Mouse (Mus musculus) Patski (cell line): Measurements from ENCODE around the gene Arl15. TPM values are rescaled to one million over a fixed set of nuclear protein-coding genes. Genes with fewer than 3 reads are reported as not detected.

Experiments used
- ATAC-seq: fragments of 100-300 bp; one replicate; pipeline ENCODE4 v1.8.0; 2021
- CTCF ChIA-PET: fragments of 350-600 bp; sonication (Branson Sonifier 250); formaldehyde crosslinking; loops from one replicate; lab custom pipeline; 2022; ENCODE audit warnings: inconsistent platforms; lab: Charles Lee
- POLR2A ChIA-PET: fragments of 350-600 bp; sonication (Branson Sonifier 250); formaldehyde crosslinking; loops from one replicate; lab custom pipeline; 2022; ENCODE audit warnings: antibody characterized with exemption, inconsistent platforms; lab: Charles Lee
- DNase-seq: peaks from one replicate; pipeline ENCODE4 v3.0.0-alpha.2; 2011; ENCODE audit warnings: low read depth, low spot score
- H3K27me3 ChIP-seq: fragments of 371-371 bp; one replicate; pipeline ENCODE4 v1.5.1; 2021
- CTCF ChIP-seq: fragments of 100-300 bp; IDR thresholded peaks from one replicate; pipeline ENCODE4 v1.5.1; 2021
- in situ Hi-C: fragments of 300-500 bp; cut with MboI; formaldehyde crosslinking; loops from 3 replicates; pipeline ENCODE4 v1.11.1; 2018; ENCODE audit warnings: low pct_unique_long_range_greater_than_20kb, mixed read lengths
- polyA plus RNA-seq: library from polyadenylated mRNA; unstranded; gene quantifications from one replicate; pipeline ENCODE4 v1.2.3, GENCODE M21; 2021

Arl15 gene
- polyA plus RNA-seq, 1 experiment from 2014 or later, result 35.2 TPM

GRCm38 (mm10) chr13:113880564-113881171 lies 86.4 kb downstream of the Arl15 start:
- in situ Hi-C loops, result loop anchor here (10.0 to 25.0 kb wide), 3 partner anchors 174 to 407 kb away; no protein-coding TSS in a partner anchor
- no peaks in the 10 kb centered on the region for H3K27me3 ChIP-seq
- ATAC-seq (no peak), DNase-seq (no peak)
- CTCF ChIA-PET, result interaction anchor here (1.1 to 1.2 kb wide), 2 partner anchors 23 to 911 kb away, joined by 3 read pairs; no protein-coding TSS in a partner anchor
- no peak for TF ChIP-seq CTCF
- POLR2A ChIA-PET, result no interaction called here

- ATAC-seq (no peak), DNase-seq (no peak)
- TF ChIP-seq CTCF, result no peak
- H3K27me3 ChIP-seq, result no peaks in the 10 kb centered on the region
- in situ Hi-C loops, result loop anchor here (10.0 to 25.0 kb wide), 3 partner anchors 172 to 404 kb away; no protein-coding TSS in a partner anchor
- ChIA-PET POLR2A (no interaction called here), CTCF (interaction anchor here (1.3 kb wide), 1 partner anchor 11 kb away, joined by 3 read pairs; no protein-coding TSS in a partner anchor)
Measured at GRCm38 (mm10) chr13:113882959-113883358, 88.7 kb downstream of the Arl15 start.

DNA sequence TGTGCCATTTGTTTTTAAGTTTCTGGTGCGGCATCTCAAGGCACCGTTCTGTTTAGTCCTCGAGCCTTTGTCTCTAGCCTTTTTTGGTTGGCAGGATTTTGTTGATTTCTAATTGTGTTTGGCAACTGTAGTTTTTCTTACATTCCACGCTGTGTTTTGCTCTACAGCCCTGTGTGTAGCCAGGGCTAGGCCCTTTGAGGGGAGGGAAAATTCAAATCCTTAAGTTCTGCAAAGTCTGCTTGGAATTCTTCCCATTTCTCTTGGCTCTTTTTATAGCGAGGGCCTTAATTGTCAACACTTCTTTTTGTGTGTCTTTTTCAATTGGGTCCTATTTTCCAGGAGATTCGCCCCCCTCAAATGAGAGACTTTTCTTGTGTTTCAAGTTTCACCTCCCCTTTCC lies 92.8 kb downstream of the Arl15 start:
- no peak for TF ChIP-seq CTCF
- in situ Hi-C loops, result loop anchor here (10.0 to 25.0 kb wide), 3 partner anchors 168 to 400 kb away; no protein-coding TSS in a partner anchor
- H3K27me3 ChIP-seq, result no peaks in the 10 kb centered on the region
- ChIA-PET CTCF (no interaction called here), POLR2A (no interaction called here)
- DNase-seq, result no peak
- ATAC-seq, result no peak

DNA sequence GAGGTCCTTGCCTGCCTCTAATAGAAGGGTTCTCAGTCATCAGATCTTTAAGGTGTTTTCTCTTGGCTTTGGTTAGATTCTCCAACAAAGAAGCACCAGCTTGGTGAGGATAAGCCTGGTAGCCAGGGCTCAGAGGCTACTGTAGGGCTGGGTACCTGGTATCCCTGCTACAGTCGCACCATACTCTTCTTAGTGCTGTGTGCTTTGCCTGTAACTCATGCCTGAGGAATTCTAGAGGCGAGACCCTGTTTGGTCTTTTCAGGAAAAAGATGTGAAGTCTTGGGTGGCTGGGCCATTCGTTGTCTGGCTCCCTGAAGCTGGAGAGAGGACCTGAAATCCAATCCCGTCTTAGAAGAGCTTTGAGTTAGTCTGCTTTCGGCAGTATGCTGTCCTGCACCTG lies 93.8 kb downstream of the Arl15 start:
- DNase-seq (no peak), ATAC-seq (no peak)
- in situ Hi-C loops, result loop anchor here (10.0 to 25.0 kb wide), 3 partner anchors 167 to 399 kb away; no protein-coding TSS in a partner anchor
- ChIA-PET POLR2A (interaction anchor here (1.2 kb wide), 1 partner anchor 10 kb away, joined by 3 read pairs; no protein-coding TSS in a partner anchor), CTCF (no interaction called here)
- no peaks in the 10 kb centered on the region for H3K27me3 ChIP-seq
- TF ChIP-seq CTCF, result no peak

- no peaks in the 10 kb centered on the region for H3K27me3 ChIP-seq
- no peak for DNase-seq
Measured at GRCm38 (mm10) chr13:113888704-113889103, 94.4 kb downstream of the Arl15 start.

DNA sequence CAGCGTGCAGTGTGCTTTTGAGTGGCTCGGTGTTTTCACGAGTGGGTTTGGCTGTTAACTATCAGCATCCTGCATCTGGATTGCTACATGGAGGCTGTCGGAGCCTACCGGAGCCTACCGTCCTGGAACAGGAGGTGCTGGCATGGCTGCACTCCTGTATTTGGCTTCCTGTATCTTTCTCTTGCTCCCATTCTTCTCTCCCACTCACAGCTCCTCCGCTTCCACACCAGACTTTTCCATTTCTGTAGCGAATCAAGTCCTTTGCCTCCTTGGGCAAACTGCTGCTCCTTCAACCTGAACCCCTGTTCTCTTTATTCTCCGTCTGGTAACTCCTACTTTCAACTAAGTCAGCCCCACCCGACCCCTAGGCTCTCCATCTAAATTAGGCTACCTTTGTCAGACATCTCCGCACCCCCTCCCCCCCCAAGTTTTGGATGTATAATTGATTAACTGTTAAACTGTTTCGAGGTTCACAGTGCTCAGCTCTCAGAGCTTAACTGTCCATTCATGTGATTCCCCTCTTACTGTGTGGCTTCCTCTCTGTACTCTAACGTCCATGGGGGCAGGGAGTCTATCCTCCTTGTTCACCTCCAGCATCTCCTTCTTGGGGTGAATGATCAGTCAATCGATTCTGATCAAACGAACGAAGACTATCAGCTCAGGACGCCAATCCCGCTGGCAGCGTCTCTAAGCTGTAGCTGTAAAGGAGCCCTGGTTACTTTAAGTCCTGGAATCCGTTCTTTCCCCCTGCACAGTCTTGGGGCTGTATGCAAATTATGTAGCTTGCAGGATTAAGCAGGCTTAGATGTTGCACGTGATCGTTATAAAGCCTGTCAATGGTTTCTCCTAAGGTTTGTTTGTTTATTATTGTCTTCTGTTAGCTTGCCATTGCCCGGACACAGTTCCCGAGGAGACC lies 95.1 kb downstream of the Arl15 start:
- DNase-seq, result no peak
- in situ Hi-C loops, result loop anchor here (10.0 to 25.0 kb wide), 3 partner anchors 165 to 398 kb away; no protein-coding TSS in a partner anchor
- ChIA-PET CTCF (interaction anchor here (1.4 kb wide), 1 partner anchor 12 kb away, joined by 3 read pairs; no protein-coding TSS in a partner anchor), POLR2A (interaction anchor here (0.6 to 1.2 kb wide), 2 partner anchors 11 to 17 kb away, joined by 3 read pairs; no protein-coding TSS in a partner anchor)
- ATAC-seq, result no peak
- TF ChIP-seq CTCF, result no peak
- H3K27me3 ChIP-seq, result no peaks in the 10 kb centered on the region

More at GRCm38 (mm10) chr13:113888704-113889103, 94.4 kb downstream of the Arl15 start:
- in situ Hi-C loops, result loop anchor here (10.0 to 25.0 kb wide), 3 partner anchors 166 to 399 kb away; no protein-coding TSS in a partner anchor
- TF ChIP-seq CTCF, result no peak
- ChIA-PET POLR2A (interaction anchor here (1.2 kb wide), 1 partner anchor 10 kb away, joined by 3 read pairs; no protein-coding TSS in a partner anchor), CTCF (no interaction called here)
- ATAC-seq, result no peak

GRCm38 (mm10) chr13:113896684-113897083 lies 102.4 kb downstream of the Arl15 start:
- POLR2A ChIA-PET, result interaction anchor here (0.6 kb wide), 1 partner anchor 161 kb away, joined by 6 read pairs; no protein-coding TSS in a partner anchor
- ATAC-seq (no peak), DNase-seq (no peak)
- no peaks in the 10 kb centered on the region for H3K27me3 ChIP-seq
- CTCF ChIA-PET, result interaction anchor here (0.8 to 1.5 kb wide), 3 partner anchors 11 to 23 kb away, joined by 3 to 5 read pairs (median 4); no protein-coding TSS in a partner anchor
- no peak for TF ChIP-seq CTCF
- in situ Hi-C loops, result loop anchor here (25.0 kb wide), 2 partner anchors 266 to 391 kb away; no protein-coding TSS in a partner anchor

DNA sequence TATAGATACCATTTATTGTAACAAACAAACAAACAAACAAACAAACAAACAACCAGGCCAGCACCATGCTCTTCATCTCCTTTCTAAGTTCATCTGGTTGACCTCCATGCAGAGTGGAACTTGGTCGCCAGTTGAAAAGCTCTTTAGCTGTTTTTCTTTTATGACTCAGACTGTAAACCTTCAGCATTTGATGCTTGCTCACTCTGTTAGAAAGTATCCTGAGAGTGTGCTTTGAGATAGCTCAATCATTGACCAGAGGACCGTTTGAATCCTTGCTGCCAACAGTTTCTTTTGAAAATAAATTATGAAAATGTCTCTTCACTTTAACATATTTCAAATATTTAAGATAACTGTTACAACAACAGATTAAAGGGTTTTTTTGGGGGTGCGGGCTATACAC lies 103.2 kb downstream of the Arl15 start:
- CTCF ChIA-PET, result interaction anchor here (1.2 to 1.5 kb wide), 2 partner anchors 11 to 12 kb away, joined by 3 to 5 read pairs; no protein-coding TSS in a partner anchor
- TF ChIP-seq CTCF, result no peak
- ATAC-seq, result peak; percentile 76
- POLR2A ChIA-PET, result no interaction called here
- no peak for DNase-seq
- in situ Hi-C loops, result loop anchor here (25.0 kb wide), 2 partner anchors 265 to 390 kb away; no protein-coding TSS in a partner anchor
- H3K27me3 ChIP-seq, result no peaks in the 10 kb centered on the region

DNA sequence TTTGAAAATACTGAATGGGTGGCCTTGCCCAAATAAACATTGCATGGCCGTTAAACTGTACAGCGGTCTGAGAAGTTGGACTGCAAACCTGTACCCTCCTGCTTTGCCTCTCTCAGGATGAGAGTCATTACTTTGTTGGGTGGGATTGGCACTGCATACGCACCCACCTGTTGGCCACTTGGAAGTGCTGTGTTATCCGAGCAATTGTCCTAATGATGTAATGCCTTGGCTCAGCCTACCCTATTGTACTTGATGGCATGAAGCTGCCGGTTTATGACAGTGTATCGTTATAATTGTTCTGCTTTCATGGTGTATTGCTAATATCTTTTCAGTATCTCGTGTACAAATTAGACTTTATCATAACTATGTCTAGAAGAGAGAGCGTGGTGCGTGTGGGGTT lies 103.6 kb downstream of the Arl15 start:
- ATAC-seq, result peak; percentile 51
- H3K27me3 ChIP-seq, result no peaks in the 10 kb centered on the region
- no peak for DNase-seq
- POLR2A ChIA-PET, result no interaction called here
- TF ChIP-seq CTCF, result no peak
- CTCF ChIA-PET, result interaction anchor here (1.2 kb wide), 1 partner anchor 11 kb away, joined by 5 read pairs; no protein-coding TSS in a partner anchor
- in situ Hi-C loops, result loop anchor here (25.0 kb wide), 2 partner anchors 264 to 389 kb away; no protein-coding TSS in a partner anchor
